Mouse (Mus musculus) yolk sac, embryonic 10.5 days (tissue): Measurements from ENCODE around the gene Zmym4.
"Not testable (repeated sequence)": the region's sequence is repeated elsewhere in the genome, so short reads cannot be mapped to it uniquely, and the experiment has no call there.

Experiments
- DNase-seq: peaks from one replicate; pipeline ENCODE4 v3.0.0-alpha.2; 2017; ENCODE audit warnings: low spot score

The Zmym4 gene

GRCm38 (mm10) chr4:126967864-126968821 lies at the start of gene Zmym4:
Zmym4 (minus strand) TSS chr4:126968135.
- DNase-seq = peak; percentile 94

- no peak for DNase-seq
Measured at GRCm38 (mm10) chr4:127016366-127016765, 48.4 kb upstream of the Zmym4 start.

DNA sequence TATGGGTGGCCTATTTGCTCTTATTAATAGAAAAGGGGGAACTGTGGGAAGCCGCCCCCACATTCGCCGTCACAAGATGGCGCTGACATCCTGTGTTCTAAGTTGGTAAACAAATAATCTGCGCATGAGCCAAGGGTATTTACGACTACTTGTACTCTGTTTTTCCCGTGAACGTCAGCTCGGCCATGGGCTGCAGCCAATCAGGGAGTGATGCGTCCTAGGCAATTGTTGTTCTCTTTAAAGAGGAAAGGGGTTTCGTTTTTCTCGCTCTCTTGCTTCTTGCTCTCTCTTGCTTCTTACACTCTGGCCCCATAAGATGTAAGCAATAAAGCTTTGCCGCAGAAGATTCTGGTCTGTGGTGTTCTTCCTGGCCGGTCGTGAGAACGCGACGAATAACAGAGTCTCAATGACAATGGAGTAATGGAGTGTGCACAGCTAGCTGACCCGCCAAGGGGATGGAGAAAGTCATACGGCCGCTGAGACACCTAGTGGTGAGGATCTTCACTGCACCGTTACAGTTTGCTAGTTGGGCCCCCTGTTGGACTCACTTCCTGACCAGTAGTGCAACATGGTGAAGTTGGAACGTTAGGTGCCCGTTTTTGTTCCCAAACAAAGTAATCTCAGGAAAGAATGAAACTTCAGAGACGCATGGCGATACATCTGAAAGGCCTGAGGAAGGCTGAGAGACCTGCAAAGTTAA lies 47.5 kb upstream of the Zmym4 start:
- DNase-seq = peak; percentile 86

- peak; percentile 74 for DNase-seq
Measured at GRCm38 (mm10) chr4:127005113-127005936, 37.4 kb upstream of the Zmym4 start.

DNA sequence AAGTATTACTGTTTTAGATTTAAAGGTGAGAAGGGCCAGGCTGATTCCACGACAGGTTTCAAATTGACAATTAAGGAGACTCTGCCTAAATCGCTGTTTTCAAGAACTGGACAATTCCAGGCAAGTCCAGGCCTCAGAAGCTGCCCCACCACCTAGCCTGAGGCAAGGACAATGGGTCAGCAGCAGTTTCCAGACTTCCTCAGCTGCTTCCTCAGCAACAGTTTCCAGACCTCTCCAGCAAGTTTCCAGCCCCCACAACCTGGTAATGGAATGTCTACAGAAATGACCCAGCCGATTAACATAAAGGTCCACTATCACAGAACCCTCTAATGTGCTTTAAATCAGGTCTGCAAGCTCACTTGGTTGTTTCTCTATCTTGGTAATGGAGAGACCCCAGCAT lies 36.4 kb upstream of the Zmym4 start:
- no peak for DNase-seq

- no peak for DNase-seq
Measured at GRCm38 (mm10) chr4:127000601-127001105, 32.7 kb upstream of the Zmym4 start.

DNA sequence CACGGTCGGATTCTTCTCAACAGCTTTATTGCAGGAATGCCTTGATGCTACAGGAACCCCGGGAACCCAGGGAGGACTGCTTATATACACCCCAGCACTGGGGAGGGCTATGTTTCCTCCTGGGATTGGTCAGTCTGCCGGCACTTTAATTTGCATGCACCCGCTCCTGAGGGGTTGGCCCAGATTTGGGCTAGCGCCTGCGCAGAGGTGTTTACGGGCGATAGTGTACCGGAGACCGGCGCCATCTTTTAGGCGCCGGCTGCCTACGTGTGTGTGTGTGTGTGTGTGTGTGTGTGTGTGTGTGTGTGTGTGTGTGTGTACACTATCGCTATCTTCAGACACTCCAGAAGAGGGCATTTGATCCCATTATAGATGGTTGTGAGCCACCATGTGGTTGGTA lies 31.4 kb upstream of the Zmym4 start:
- DNase-seq = not testable (repeated sequence)

DNA sequence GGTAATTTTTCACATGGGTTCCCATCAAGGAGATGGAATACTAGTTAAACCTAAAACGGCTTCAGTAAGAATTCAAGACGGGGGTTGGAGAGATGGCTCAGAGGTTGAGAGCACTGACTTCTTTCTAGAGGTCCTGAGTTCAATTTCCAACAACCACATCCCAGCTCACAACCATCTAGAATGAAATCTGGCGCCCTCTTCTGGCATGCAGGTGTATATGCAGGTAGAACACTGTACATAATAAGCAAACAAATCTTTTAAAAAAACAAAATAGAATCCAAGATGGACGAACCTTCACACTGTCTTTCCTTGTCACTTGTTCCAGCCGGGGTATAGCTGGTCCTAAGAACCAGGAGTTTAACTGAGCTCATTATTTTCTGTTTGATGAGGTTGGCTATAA lies 24.4 kb upstream of the Zmym4 start:
- no peak for DNase-seq

- peak; percentile 53 for DNase-seq
Measured at GRCm38 (mm10) chr4:126990553-126990952, 22.6 kb upstream of the Zmym4 start.

DNA sequence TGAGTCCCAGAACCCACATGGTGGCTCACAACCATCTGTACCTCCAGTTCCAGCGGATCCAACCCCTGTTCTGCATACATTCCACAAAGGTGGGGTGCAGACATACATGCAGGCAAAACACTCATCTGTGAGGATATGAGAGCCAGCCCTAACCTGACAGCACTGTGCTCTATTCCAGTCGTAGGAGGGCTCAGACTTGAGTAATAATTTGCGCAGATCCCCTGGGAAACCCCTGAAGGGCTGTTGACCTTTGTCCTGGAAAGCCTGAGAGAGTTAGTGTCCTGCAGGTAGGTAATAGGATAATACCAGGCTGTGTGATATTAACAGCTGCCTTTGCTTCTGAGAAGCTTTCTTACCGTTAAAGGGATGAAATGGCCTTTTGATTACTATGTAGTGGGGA lies 20.6 kb upstream of the Zmym4 start:
- peak; percentile 74 for DNase-seq

DNA sequence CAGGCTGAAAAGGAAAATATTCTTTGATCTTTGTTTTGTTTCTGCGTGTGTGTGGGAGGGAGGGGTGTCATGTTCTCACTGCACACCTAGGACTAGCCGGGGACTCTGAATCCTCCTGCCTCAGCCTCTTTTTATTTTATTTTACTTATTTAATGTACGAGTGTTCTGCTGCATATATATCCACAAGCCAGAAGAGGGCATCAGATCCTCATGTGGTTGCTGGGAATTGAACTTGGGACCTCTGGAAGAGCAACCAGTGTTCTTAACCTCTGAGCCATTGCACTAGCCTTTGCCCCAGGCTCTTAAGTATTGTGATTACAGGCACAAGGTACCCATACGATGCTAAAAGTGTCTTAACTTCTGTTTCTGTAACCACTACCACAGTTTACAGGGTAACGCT lies 18.8 kb upstream of the Zmym4 start:
- DNase-seq = no peak

DNA sequence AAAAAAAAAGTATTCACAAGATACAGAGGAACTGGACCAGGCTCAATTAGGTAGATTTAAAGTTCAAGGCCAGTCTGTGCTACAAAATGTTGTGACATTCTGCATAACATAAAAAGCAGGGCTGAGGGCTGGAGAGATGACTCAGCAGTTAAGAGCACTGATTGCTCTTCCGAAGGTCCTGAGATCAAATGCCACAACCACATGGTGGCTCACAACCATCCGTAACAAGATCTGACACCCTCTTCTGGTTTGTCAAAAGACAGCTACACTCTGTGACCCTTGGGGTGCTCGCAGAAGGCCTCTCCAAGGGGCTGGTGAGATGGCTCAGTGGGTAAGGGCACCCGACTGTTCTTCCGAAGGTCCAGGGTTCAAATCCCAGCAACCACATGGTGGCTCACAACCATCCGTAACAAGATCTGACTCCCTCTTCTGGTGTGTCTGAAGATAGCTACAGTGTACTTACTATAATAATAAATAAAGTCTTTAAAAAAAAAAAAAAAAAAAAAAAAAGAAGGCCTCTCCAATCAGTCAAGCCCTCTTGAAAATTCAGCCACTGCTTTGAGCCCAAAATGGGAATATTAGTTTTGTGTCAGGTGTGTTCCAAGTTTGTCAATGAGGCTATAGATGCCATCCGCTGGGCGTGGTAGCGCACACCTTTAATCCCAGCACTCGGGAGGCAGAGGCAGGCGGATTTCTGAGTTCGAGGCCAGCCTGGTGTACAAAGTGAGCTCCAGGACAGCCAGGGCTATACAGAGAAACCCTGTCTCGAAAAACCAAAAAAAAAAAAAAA lies 16.0 kb upstream of the Zmym4 start:
- DNase-seq = not testable (repeated sequence)

- DNase-seq = no peak
Measured at GRCm38 (mm10) chr4:126983321-126983720, 15.4 kb upstream of the Zmym4 start.

- DNase-seq = no peak
Measured at GRCm38 (mm10) chr4:126978706-126979105, 10.8 kb upstream of the Zmym4 start.

GRCm38 (mm10) chr4:126977467-126977866 lies 9.5 kb upstream of the Zmym4 start:
- no peak for DNase-seq

- DNase-seq = peak; percentile 68
Measured at GRCm38 (mm10) chr4:126967241-126967863, 583 bp downstream of the Zmym4 start.

DNA sequence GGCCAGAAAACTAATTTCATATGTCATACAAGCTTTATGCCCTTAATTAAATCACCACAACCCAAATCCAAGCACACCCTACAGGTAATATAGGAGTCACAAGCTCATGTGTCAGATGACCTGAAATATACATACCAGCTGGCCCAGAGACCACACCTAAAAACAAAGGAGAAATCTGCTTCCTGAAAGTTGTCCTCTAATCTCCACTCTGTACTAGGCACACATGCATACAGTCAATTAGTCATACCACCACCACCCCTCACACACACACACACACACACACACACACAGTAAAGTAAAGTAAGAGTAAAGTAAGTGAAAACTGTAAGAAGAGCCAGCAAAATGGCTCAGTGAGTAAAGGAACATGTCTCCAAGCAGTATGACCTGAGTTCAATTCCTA lies 9.3 kb downstream of the Zmym4 start:
- no peak for DNase-seq

DNA sequence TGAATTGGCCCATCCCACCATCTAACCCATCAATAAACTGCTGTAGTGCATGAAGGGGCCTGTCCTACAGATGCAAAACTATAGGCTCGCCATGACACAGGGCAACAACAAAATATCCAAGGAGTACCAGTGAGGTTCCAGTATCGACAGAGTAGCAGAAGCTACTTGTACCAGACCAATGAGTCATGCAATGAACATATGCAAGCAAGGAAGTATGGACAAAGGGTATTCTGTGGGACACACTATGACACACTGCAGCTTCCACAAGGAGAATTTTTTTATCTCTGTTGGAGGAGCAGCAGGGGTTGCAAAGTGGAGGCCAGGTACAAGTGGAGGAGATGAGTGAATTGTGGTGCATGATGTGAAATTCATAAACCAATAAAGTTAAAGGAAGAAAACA lies 9.7 kb downstream of the Zmym4 start:
- no peak for DNase-seq

GRCm38 (mm10) chr4:126957434-126957833 lies 10.5 kb downstream of the Zmym4 start:
- no peak for DNase-seq

DNA sequence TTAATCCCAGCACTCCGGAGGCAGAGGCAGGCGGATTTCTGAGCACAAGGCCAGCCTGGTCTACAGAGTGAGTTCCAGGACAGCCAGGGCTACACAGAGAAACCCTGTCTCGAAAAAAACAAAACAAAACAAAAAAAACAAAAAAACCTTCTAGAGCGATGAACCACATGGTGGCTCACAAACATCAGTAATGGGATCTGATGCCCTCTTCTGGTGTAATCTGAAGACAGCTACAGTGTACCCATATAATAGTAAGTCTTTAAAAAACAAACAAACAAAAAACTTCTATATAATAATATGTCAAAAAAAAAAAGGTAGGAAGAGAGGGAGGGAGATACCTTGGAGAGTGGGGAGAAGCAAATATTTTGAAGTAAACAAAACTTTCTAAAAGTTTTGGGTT lies 17.1 kb downstream of the Zmym4 start:
- DNase-seq = not testable (repeated sequence)

GRCm38 (mm10) chr4:126943421-126943820 lies 24.5 kb downstream of the Zmym4 start:
- no peak for DNase-seq
